Mouse (Mus musculus): Measurements from ENCODE around the gene Rbl2. TPM values are rescaled to one million over a fixed set of nuclear protein-coding genes. Genes with fewer than 3 reads are reported as not detected.

Gene Rbl2
- polyA plus RNA-seq (2015; fragmentation: Nextera tagmentation; extraction: Ambion mirVana) = 14.8 and 17.2 TPM in 2 replicates

DNA sequence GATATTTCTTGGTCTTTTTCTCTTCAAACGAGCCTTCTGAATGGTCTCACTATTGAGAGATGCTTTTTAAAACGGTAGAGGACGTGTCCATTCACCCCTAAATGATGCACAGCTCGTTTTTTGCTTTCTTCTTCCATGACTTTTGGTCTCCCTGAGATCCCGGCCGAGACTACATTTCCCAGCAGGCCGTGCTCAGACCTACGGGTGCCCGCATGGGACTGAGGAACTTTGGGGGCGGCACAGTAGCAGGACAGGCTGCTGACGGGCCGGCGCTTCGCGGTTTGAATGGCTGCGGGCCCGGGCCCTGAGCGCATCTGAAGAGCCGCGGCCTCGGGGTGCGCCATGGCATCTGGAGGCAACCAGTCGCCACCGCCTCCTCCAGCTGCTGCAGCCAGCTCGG is at the start of gene Rbl2:
TSS of gene Rbl2 (plus strand) at position 224 of the 400 bp plus-strand sequence.
- H3K9me3 ChIP-seq = no peaks in the 10 kb centered on the region
- no peaks in the 10 kb centered on the region for H3K36me3 ChIP-seq
- no peaks in the 10 kb centered on the region for H3K27me3 ChIP-seq (replicated peaks)
- H3K4me1 ChIP-seq = peaks cover 4% of the 10 kb centered on the region; the same call in 1 of the 2 replicates
- H3K9ac ChIP-seq = peak within 1 kb of the TSS; percentile 67
- peak within 1 kb of the TSS; percentile 80 for H3K27ac ChIP-seq
- ATAC-seq (ENCODE audit: insufficient read depth, low FRiP score, low read depth) = peak; percentile 95
- H3K4me2 ChIP-seq = peak within 1 kb of the TSS; percentile 64
- peak within 1 kb of the TSS; percentile 89 for H3K4me3 ChIP-seq (replicated peaks)
- WGBS = under 1% methylated on average over 25 of the region's 25 CpGs

DNA sequence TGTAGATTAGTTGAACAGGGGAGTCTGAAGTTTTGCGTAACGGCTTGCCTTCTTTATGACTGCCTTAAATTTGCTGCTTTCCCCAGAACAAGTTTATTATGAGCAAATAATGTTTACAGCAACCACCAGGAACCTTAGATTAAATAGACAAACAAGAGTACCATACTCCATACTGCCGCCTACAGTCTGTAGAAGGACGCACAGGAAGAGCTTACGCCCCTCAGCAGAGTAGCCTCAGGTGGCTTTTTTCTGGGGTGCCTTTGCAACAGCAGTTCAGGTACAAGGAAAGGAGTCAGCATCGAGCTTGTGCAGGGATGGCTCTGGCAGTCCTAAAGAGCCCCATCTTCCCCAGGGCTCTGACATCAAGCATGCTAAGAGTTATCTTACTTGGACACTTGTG is 35.4 kb upstream of the Rbl2 start:
- no peak overlapping the region for H3K9ac ChIP-seq
- 84% methylated on average over 6 of the region's 6 CpGs for WGBS
- no peaks in the 10 kb centered on the region for H3K9me3 ChIP-seq
- no peak for ATAC-seq (ENCODE audit: insufficient read depth, low FRiP score, low read depth)
- no peak overlapping the region for H3K27ac ChIP-seq
- no peaks in the 10 kb centered on the region for H3K4me1 ChIP-seq
- H3K27me3 ChIP-seq (replicated peaks) = no peaks in the 10 kb centered on the region
- H3K4me2 ChIP-seq = no peak overlapping the region
- H3K36me3 ChIP-seq = peaks cover 36% of the 10 kb centered on the region
- no peak overlapping the region for H3K4me3 ChIP-seq (replicated peaks)

GRCm38 (mm10) chr8:91036905-91037304 is 33.0 kb upstream of the Rbl2 start:
- no peak overlapping the region for H3K9ac ChIP-seq
- H3K4me3 ChIP-seq (replicated peaks) = no peak overlapping the region
- H3K27ac ChIP-seq = no peak overlapping the region
- no peaks in the 10 kb centered on the region for H3K4me1 ChIP-seq
- peaks cover 39% of the 10 kb centered on the region for H3K36me3 ChIP-seq
- no peaks in the 10 kb centered on the region for H3K9me3 ChIP-seq
- no peak for ATAC-seq (ENCODE audit: insufficient read depth, low FRiP score, low read depth)
- 68% methylated on average over 6 of the region's 6 CpGs for WGBS
- H3K27me3 ChIP-seq (replicated peaks) = no peaks in the 10 kb centered on the region
- H3K4me2 ChIP-seq = no peak overlapping the region

DNA sequence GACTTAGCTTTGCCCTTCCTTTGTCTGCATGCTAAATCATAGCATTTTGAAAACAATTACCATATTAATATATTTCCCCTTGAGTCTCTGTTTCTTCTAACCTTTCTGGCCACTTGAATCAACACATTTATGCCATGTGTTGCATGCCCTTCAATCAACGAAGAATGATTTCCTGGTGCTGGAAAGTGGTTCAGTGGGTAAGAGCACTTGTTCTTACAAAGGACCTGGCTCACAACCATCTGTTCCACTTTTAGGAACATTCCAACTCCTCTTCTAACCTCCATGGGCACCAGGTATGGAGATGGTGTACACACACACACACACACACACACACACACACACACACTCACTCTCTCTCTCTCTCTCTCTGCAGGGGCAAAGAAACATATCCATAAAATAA is 31.2 kb upstream of the Rbl2 start:
- 88% methylated on average over 1 of the region's 1 CpGs for WGBS
- no peak overlapping the region for H3K27ac ChIP-seq
- no peaks in the 10 kb centered on the region for H3K27me3 ChIP-seq (replicated peaks)
- H3K36me3 ChIP-seq = peaks cover 45% of the 10 kb centered on the region
- H3K9me3 ChIP-seq = no peaks in the 10 kb centered on the region
- no peak overlapping the region for H3K4me3 ChIP-seq (replicated peaks)
- no peak overlapping the region for H3K4me2 ChIP-seq
- H3K9ac ChIP-seq = no peak overlapping the region
- no peak for ATAC-seq (ENCODE audit: insufficient read depth, low FRiP score, low read depth)
- no peaks in the 10 kb centered on the region for H3K4me1 ChIP-seq

GRCm38 (mm10) chr8:91046370-91046769 is 23.5 kb upstream of the Rbl2 start:
- Histone ChIP-seq H3K9ac (no peak overlapping the region), H3K9me3 (no peaks in the 10 kb centered on the region), H3K27ac (0 out of 2 replicates have a peak overlapping the region, but pooled peaks have one; percentile 2), H3K27me3 (replicated peaks) (no peaks in the 10 kb centered on the region), H3K4me3 (replicated peaks) (no peak overlapping the region), H3K4me2 (no peak overlapping the region), H3K4me1 (peaks cover 6% of the 10 kb centered on the region; the same call in 1 of the 2 replicates), H3K36me3 (peaks cover 44% of the 10 kb centered on the region)
- peak; percentile 50; the same call in 1 of the 2 replicates for ATAC-seq (ENCODE audit: insufficient read depth, low FRiP score, low read depth)
- 48% methylated on average over 4 of the region's 4 CpGs for WGBS

GRCm38 (mm10) chr8:91051037-91051436 is 18.8 kb upstream of the Rbl2 start:
- no peaks in the 10 kb centered on the region for H3K9me3 ChIP-seq
- peaks cover 6% of the 10 kb centered on the region; the same call in 1 of the 2 replicates for H3K4me1 ChIP-seq
- H3K36me3 ChIP-seq = peaks cover 12% of the 10 kb centered on the region
- no peak for ATAC-seq (ENCODE audit: insufficient read depth, low FRiP score, low read depth)
- peak overlapping the region; percentile 31; the same call in 1 of the 2 replicates for H3K27ac ChIP-seq
- no peak overlapping the region for H3K4me2 ChIP-seq
- no peaks in the 10 kb centered on the region for H3K27me3 ChIP-seq (replicated peaks)
- 37% methylated on average over 8 of the region's 8 CpGs for WGBS
- no peak overlapping the region for H3K9ac ChIP-seq
- no peak overlapping the region for H3K4me3 ChIP-seq (replicated peaks)

DNA sequence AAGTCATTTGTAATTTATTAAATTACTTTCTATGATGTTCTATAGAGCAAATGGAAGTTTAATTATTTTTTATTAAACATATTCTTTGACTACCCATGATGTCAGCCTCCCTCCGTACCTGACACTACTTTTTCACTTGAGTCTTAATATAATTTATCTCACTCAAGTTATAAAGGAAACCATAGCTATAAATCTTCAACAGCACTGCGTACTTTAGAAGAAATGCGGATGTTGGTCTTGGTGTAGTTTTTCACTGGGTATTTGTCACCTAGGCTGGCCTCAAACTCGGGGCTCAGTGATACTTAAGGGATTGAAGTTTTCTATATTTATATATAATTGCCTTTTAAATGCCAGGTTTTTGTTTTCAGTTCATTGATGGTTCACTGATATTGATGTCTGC is 15.4 kb upstream of the Rbl2 start:
- Histone ChIP-seq H3K27ac (no peak overlapping the region), H3K9me3 (no peaks in the 10 kb centered on the region), H3K27me3 (replicated peaks) (no peaks in the 10 kb centered on the region), H3K4me3 (replicated peaks) (no peak overlapping the region), H3K9ac (no peak overlapping the region), H3K36me3 (peaks cover 6% of the 10 kb centered on the region; the same call in 1 of the 2 replicates), H3K4me1 (peaks cover 6% of the 10 kb centered on the region; the same call in 1 of the 2 replicates), H3K4me2 (no peak overlapping the region)
- ATAC-seq (ENCODE audit: insufficient read depth, low FRiP score, low read depth) = no peak
- 81% methylated on average over 4 of the region's 4 CpGs for WGBS

DNA sequence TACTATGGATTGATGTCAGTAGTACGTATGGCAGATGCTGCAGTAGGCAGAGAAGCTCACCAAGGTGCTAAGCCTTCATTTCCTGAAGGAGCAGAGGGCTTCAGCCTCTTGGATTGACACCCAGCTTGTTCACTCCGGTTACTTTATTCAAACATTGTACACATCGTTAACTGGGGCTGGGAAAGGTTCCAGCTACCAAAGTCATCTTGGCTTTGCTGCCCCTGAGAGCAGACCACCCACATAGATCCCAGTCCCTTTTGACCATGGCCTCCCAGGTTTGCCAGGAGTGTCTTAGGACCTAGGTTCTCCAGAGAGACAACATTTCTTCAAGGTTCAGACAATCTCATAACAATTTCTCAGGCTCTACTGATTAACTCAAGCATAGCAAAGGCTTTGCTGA is 13.0 kb upstream of the Rbl2 start:
- no peaks in the 10 kb centered on the region; the same call in 1 of the 2 replicates for H3K36me3 ChIP-seq
- H3K9ac ChIP-seq = no peak overlapping the region
- no peak for ATAC-seq (ENCODE audit: insufficient read depth, low FRiP score, low read depth)
- H3K4me2 ChIP-seq = no peak overlapping the region
- H3K4me3 ChIP-seq (replicated peaks) = no peak overlapping the region
- no peak overlapping the region for H3K27ac ChIP-seq
- H3K4me1 ChIP-seq = 0 out of 2 replicates have a peak, but pooled peaks cover 6% of the 10 kb centered on the region
- no peaks in the 10 kb centered on the region for H3K9me3 ChIP-seq
- H3K27me3 ChIP-seq (replicated peaks) = no peaks in the 10 kb centered on the region
- WGBS = 38% methylated on average over 3 of the region's 3 CpGs

DNA sequence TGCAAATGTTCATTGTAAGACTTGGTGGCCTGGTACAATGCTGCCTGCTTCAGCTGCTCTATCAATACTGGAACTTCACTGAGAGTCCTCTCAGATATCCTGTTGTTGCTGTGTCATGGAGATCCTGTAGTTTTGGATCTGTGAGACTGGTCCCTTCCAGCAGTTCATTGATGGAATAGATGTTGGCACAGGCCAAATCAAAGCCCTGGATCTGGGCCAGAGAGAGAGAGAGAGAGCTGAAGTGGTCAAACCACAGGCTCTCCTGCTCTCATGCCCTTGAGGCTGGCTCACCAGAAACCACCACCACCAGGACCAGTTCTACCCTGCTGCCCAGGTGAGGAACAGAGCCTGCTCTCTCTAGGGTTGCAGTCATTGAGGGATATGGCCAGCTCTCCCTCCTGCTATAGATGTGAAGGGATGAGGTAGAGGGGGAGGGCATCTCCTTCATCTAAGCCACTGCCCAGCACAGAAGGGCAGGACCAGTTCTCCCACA is 10.7 kb upstream of the Rbl2 start:
- no peak overlapping the region for H3K9ac ChIP-seq
- H3K9me3 ChIP-seq = no peaks in the 10 kb centered on the region
- no peak overlapping the region for H3K27ac ChIP-seq
- 0 out of 2 replicates have a peak, but pooled peaks cover 6% of the 10 kb centered on the region for H3K4me1 ChIP-seq
- no peak overlapping the region for H3K4me3 ChIP-seq (replicated peaks)
- H3K4me2 ChIP-seq = no peak overlapping the region
- no peaks in the 10 kb centered on the region for H3K36me3 ChIP-seq
- no peak for ATAC-seq (ENCODE audit: insufficient read depth, low FRiP score, low read depth)
- no peaks in the 10 kb centered on the region for H3K27me3 ChIP-seq (replicated peaks)

- Histone ChIP-seq H3K9ac (no peak overlapping the region), H3K4me2 (no peak overlapping the region), H3K27ac (no peak overlapping the region), H3K4me3 (replicated peaks) (no peak overlapping the region), H3K4me1 (0 out of 2 replicates have a peak, but pooled peaks cover 6% of the 10 kb centered on the region), H3K9me3 (no peaks in the 10 kb centered on the region), H3K27me3 (replicated peaks) (no peaks in the 10 kb centered on the region), H3K36me3 (no peaks in the 10 kb centered on the region)
- ATAC-seq (ENCODE audit: insufficient read depth, low FRiP score, low read depth) = no peak
- 76% methylated on average over 7 of the region's 7 CpGs for whole genome bisulfite sequencing
Observed at GRCm38 (mm10) chr8:91059884-91060510, 9.9 kb upstream of the Rbl2 start.

DNA sequence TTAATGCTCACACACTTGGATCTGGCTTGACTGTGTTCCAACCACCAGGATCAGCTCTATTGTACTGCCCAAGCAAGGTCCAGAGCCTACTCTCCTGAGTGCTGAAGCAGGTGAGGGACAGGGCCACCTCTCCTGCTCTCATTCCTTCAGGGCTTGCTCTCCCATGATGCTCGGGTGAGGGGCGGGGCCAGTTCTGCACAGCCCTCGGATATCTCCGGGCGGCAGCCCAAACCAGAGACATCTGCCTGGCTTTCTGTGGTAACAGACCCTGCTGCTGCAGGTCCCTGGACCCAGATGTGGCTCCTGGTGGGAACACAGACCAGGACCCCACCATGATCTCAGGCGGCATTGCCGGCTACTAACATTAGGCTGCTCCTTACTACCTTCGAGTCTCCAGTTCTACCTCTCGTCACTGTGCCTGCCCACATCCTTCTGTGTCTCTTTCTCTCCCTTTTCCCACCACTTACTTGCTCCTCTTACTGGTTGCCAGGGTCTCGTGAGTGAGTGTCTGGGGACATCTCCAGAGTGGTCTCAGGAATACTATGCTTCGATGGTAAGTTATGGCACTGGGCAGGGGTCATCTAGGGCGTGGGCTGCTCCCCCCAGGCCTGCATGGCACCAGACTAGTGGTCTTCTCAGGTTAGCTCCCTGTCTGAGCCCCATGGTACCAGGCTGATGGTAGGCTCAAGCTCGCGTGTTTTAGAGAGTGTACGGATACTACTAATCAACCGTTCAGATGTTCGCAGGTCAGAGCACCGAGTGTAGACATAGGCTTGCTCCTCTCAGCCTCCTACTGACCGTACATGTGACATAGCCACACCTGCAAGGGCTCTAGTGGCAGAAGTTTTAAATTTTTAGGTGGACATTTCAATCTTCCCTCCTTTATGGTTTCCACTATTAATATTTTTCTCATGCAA is 9.0 kb upstream of the Rbl2 start:
- Histone ChIP-seq H3K4me2 (peak overlapping the region; percentile 25; the same call in 1 of the 2 replicates), H3K9ac (no peak overlapping the region), H3K4me3 (replicated peaks) (no peak overlapping the region), H3K4me1 (0 out of 2 replicates have a peak, but pooled peaks cover 6% of the 10 kb centered on the region), H3K9me3 (no peaks in the 10 kb centered on the region), H3K27me3 (replicated peaks) (no peaks in the 10 kb centered on the region), H3K27ac (no peak overlapping the region), H3K36me3 (no peaks in the 10 kb centered on the region)
- ATAC-seq (ENCODE audit: insufficient read depth, low FRiP score, low read depth) = 0 out of 2 replicates have a peak, but pooled peaks have one; percentile 39
- WGBS = 74% methylated on average over 19 of the region's 19 CpGs

- no peak overlapping the region for H3K4me3 ChIP-seq (replicated peaks)
- no peaks in the 10 kb centered on the region for H3K36me3 ChIP-seq
- no peak for ATAC-seq (ENCODE audit: insufficient read depth, low FRiP score, low read depth)
- WGBS = 38% methylated on average over 4 of the region's 4 CpGs
- no peaks in the 10 kb centered on the region for H3K27me3 ChIP-seq (replicated peaks)
- no peak overlapping the region for H3K9ac ChIP-seq
- H3K9me3 ChIP-seq = no peaks in the 10 kb centered on the region
- no peak overlapping the region for H3K4me2 ChIP-seq
- 0 out of 2 replicates have a peak, but pooled peaks cover 6% of the 10 kb centered on the region for H3K4me1 ChIP-seq
- no peak overlapping the region for H3K27ac ChIP-seq
Observed at GRCm38 (mm10) chr8:91065179-91065578, 4.7 kb upstream of the Rbl2 start.
